Mouse (Mus musculus) CH12.LX (cell line): Measurements from ENCODE around the gene 4933414I15Rik. TPM values are rescaled to one million over a fixed set of nuclear protein-coding genes. Genes with fewer than 3 reads are reported as not detected.
A peak's percentile ranks its signal among the peaks of the same experiment; 100 is the strongest.

ENCODE experiments used
- DNase-seq: peaks from one replicate; pipeline ENCODE4 v3.0.0-alpha.2; 2013; ENCODE audit errors: extremely low read depth
- H3K27ac ChIP-seq: 2 replicates; pipeline ENCODE4 v1.5.1; 2012; ENCODE audit warnings: low read depth, mild to moderate bottlenecking, control low read depth, moderate library complexity; ENCODE audit not compliant: insufficient read depth
- H3K27me3 ChIP-seq: replicated peaks from 2 replicates; pipeline ENCODE3; 2012; ENCODE audit warnings: inconsistent platforms
- H3K36me3 ChIP-seq, 2 experiments: replicated peaks in 1 of 2; 2 replicates each; pipeline versions ENCODE3 to v1.6.1; 2012; ENCODE audit warnings: inconsistent platforms in 1 of 2, low read length in 1 of 2, mild to moderate bottlenecking in 1 of 2, mixed read lengths in 1 of 2, moderate library complexity in 1 of 2; ENCODE audit not compliant: control insufficient read depth in 1 of 2, insufficient read depth in 1 of 2
- H3K4me1 ChIP-seq, 2 experiments: 2 replicates each; pipeline ENCODE4 v1.6.1; 2012; ENCODE audit warnings: inconsistent platforms in 1 of 2, moderate library complexity in 1 of 2; ENCODE audit not compliant: insufficient read depth in 2 of 2, control insufficient read depth in 1 of 2
- H3K4me2 ChIP-seq: 2 replicates; pipeline ENCODE4 v1.6.1; 2012; ENCODE audit warnings: low read depth, mild to moderate bottlenecking, control low read depth; ENCODE audit not compliant: poor library complexity, insufficient read depth, severe bottlenecking
- H3K4me3 ChIP-seq, 3 experiments: fragments of 150-350 bp in 1 of 3; sonication (generic) in 1 of 3; replicated peaks in 1 of 3; 2 replicates each; pipeline versions ENCODE3 to v1.5.1; 2011 to 2012; ENCODE audit warnings: low read depth in 2 of 3, low read length in 2 of 3, mild to moderate bottlenecking in 2 of 3, moderate library complexity in 2 of 3, control low read depth in 1 of 3, improper control_type of control experiment in 1 of 3, inconsistent platforms in 1 of 3, mixed read lengths in 1 of 3; ENCODE audit not compliant: poor library complexity in 1 of 3
- H3K79me2 ChIP-seq: replicated peaks from 2 replicates; pipeline ENCODE4 v1.6.1; 2012; ENCODE audit warnings: mild to moderate bottlenecking, moderate library complexity; ENCODE audit not compliant: control insufficient read depth, poor library complexity, insufficient read depth, severe bottlenecking; ENCODE audit errors: extremely low read depth
- H3K9ac ChIP-seq: 2 replicates; pipeline ENCODE4 v1.6.1; 2012; ENCODE audit warnings: low read depth, mild to moderate bottlenecking, control low read depth, moderate library complexity; ENCODE audit not compliant: insufficient read depth
- H3K9me3 ChIP-seq: replicated peaks from 2 replicates; pipeline ENCODE3; 2012; ENCODE audit warnings: low read length, inconsistent platforms, mixed read lengths
- BHLHE40 ChIP-seq: IDR thresholded peaks from 2 replicates; pipeline ENCODE4 v1.6.1; 2011; ENCODE audit warnings: mild to moderate bottlenecking, low read depth, low read length, improper control_type of control experiment
- CHD2 ChIP-seq: IDR thresholded peaks from 2 replicates; pipeline ENCODE4 v1.6.1; 2011; ENCODE audit warnings: low read length, improper control_type of control experiment
- CTCF ChIP-seq, 2 experiments: IDR thresholded peaks in 1 of 2; conservative IDR thresholded peaks in 1 of 2; 2 replicates each; pipeline ENCODE4 v1.5.1; 2011 to 2012; ENCODE audit warnings: low read depth in 2 of 2, low read length in 2 of 2, improper control_type of control experiment in 1 of 2, inconsistent platforms in 1 of 2, mild to moderate bottlenecking in 1 of 2, moderate library complexity in 1 of 2
- E2F4 ChIP-seq: IDR thresholded peaks from 2 replicates; pipeline ENCODE4 v1.6.1; 2011; ENCODE audit warnings: low read depth, low read length, improper control_type of control experiment; ENCODE audit not compliant: insufficient replicate concordance
- ELF1 ChIP-seq: IDR thresholded peaks from 2 replicates; pipeline ENCODE4 v1.6.1; 2014; ENCODE audit warnings: low read depth, mild to moderate bottlenecking, inconsistent platforms, low read length, improper control_type of control experiment
- EP300 ChIP-seq: IDR thresholded peaks from 2 replicates; pipeline ENCODE4 v1.6.1; 2011; ENCODE audit warnings: low read length, improper control_type of control experiment
- GABPA ChIP-seq: IDR thresholded peaks from 2 replicates; pipeline ENCODE4 v1.6.1; 2012; ENCODE audit warnings: low read depth, low read length, improper control_type of control experiment, inconsistent platforms; ENCODE audit not compliant: insufficient replicate concordance
- KAT2A ChIP-seq: IDR thresholded peaks from 2 replicates; pipeline ENCODE4 v1.6.1; 2012; ENCODE audit warnings: low read length, improper control_type of control experiment, inconsistent platforms; ENCODE audit not compliant: insufficient replicate concordance
- MAFK ChIP-seq: IDR thresholded peaks from 2 replicates; pipeline ENCODE4 v1.6.1; 2011; ENCODE audit warnings: low read length, improper control_type of control experiment; ENCODE audit not compliant: insufficient replicate concordance
- MAX ChIP-seq: IDR thresholded peaks from 2 replicates; pipeline ENCODE4 v1.6.1; 2011; ENCODE audit warnings: low read length, improper control_type of control experiment
- MEF2A ChIP-seq: IDR thresholded peaks from 2 replicates; pipeline ENCODE4 v1.6.1; 2014; ENCODE audit warnings: low read depth, mild to moderate bottlenecking, inconsistent platforms, low read length, improper control_type of control experiment, borderline replicate concordance
- MXI1 ChIP-seq: IDR thresholded peaks from 2 replicates; pipeline ENCODE4 v1.6.1; 2011; ENCODE audit warnings: mild to moderate bottlenecking, low read depth, low read length, improper control_type of control experiment
- NELFE ChIP-seq: IDR thresholded peaks from 2 replicates; pipeline ENCODE4 v1.6.1; 2011; ENCODE audit warnings: low read depth, low read length, improper control_type of control experiment
- NRF1 ChIP-seq: IDR thresholded peaks from 2 replicates; pipeline ENCODE4 v1.6.1; 2014; ENCODE audit warnings: low read depth, mild to moderate bottlenecking, inconsistent platforms, low read length, improper control_type of control experiment, moderate library complexity
- PAX5 ChIP-seq: IDR thresholded peaks from 2 replicates; pipeline ENCODE4 v1.6.1; 2012; ENCODE audit warnings: low read length, inconsistent platforms, mixed read lengths
- POLR2AphosphoS2 ChIP-seq: IDR thresholded peaks from 2 replicates; pipeline ENCODE4 v1.6.1; 2011; ENCODE audit warnings: low read depth, low read length, improper control_type of control experiment
- RAD21 ChIP-seq: IDR thresholded peaks from 2 replicates; pipeline ENCODE4 v1.6.1; 2011; ENCODE audit warnings: low read depth, mild to moderate bottlenecking, low read length, improper control_type of control experiment, moderate library complexity
- RCOR1 ChIP-seq: conservative IDR thresholded peaks from 2 replicates; pipeline ENCODE4 v1.6.1; 2012; ENCODE audit warnings: low read depth, mild to moderate bottlenecking, inconsistent platforms, low read length, improper control_type of control experiment
- SIN3A ChIP-seq: IDR thresholded peaks from 2 replicates; pipeline ENCODE4 v1.6.1; 2012; ENCODE audit warnings: low read length, improper control_type of control experiment, inconsistent platforms
- SMC3 ChIP-seq: IDR thresholded peaks from 2 replicates; pipeline ENCODE4 v1.6.1; 2011; ENCODE audit warnings: low read depth, low read length, improper control_type of control experiment
- TCF12 ChIP-seq: IDR thresholded peaks from 2 replicates; pipeline ENCODE4 v1.6.1; 2014; ENCODE audit warnings: low read depth, mild to moderate bottlenecking, inconsistent platforms, low read length, improper control_type of control experiment
- USF2 ChIP-seq: conservative IDR thresholded peaks from 2 replicates; pipeline ENCODE4 v1.6.1; 2011; ENCODE audit warnings: low read depth, low read length, improper control_type of control experiment
- ZC3H11A ChIP-seq: IDR thresholded peaks from 2 replicates; pipeline ENCODE4 v1.6.1; 2012; ENCODE audit warnings: low read depth, mild to moderate bottlenecking, inconsistent platforms, low read length, improper control_type of control experiment
- ZNF384 ChIP-seq: IDR thresholded peaks from 2 replicates; pipeline ENCODE4 v1.6.1; 2012; ENCODE audit warnings: low read depth, low read length, improper control_type of control experiment, inconsistent platforms
- dilution Hi-C: fragments of 300-500 bp; cut with MboI; formaldehyde crosslinking; loops from 2 replicates; pipeline ENCODE4 v1.14.3; 2020; ENCODE audit warnings: low sequenced_read_pairs; ENCODE audit not compliant: extremely low pct_unique_long_range_greater_than_20kb, extremely low pct_ligation_motif_present
- in situ Hi-C: fragments of 300-500 bp; cut with MboI; formaldehyde crosslinking; loops from 3 replicates; pipeline ENCODE4 v1.14.3; 2019; ENCODE audit warnings: low sequenced_read_pairs, low pct_ligation_motif_present, low pct_unique_long_range_greater_than_20kb, mixed read lengths
- polyA plus RNA-seq: library from polyadenylated mRNA; unstranded; fragments of >175 nt; gene quantifications from 2 replicates; pipeline ENCODE4 v1.2.1, GENCODE M21; 2012; ENCODE audit warnings: low read depth; ENCODE audit not compliant: insufficient read length
- total RNA-seq, 2 experiments: library from RNA; depleted of rRNA; stranded (reverse); fragments of 300-350 nt in 1 of 2; fragments of >200 nt in 1 of 2; gene quantifications; 2 replicates each; pipeline ENCODE4 v1.2.3; 2012 to 2014

Gene 4933414I15Rik
- total and polyA plus RNA-seq, 3 experiments, result not detected

GRCm38 (mm10) chr11:50942386-50942785 lies 1.2 kb downstream of the 4933414I15Rik start:
- dilution Hi-C loops, result no loop called here
- Histone ChIP-seq H3K27me3 (peaks cover 62% of the 10 kb centered on the region), H3K27ac (no peak overlapping the region), H3K9me3 (peaks cover 6% of the 10 kb centered on the region), H3K36me3 (no peaks in the 10 kb centered on the region), H3K79me2 (no peaks in the 10 kb centered on the region; the same call in 1 of the 2 replicates), H3K4me1 (no peaks in the 10 kb centered on the region), H3K9ac (no peak overlapping the region), H3K4me3 (no peak overlapping the region), H3K4me2 (no peak overlapping the region)
- TF ChIP-seq GABPA, result no peak
- no peak for TF ChIP-seq MEF2A
- TF ChIP-seq RCOR1, result no peak
- TF ChIP-seq USF2, result no peak
- no peak for TF ChIP-seq EP300
- TF ChIP-seq TCF12, result no peak
- TF ChIP-seq MAFK, result no peak
- TF ChIP-seq MXI1, result no peak
- no peak for TF ChIP-seq ELF1
- no peak for TF ChIP-seq MAX
- no peak for TF ChIP-seq ZNF384
- TF ChIP-seq NELFE, result no peak
- no peak for TF ChIP-seq NRF1
- no peak for TF ChIP-seq POLR2AphosphoS2
- no peak for TF ChIP-seq PAX5
- TF ChIP-seq KAT2A, result no peak
- no peak for TF ChIP-seq CHD2
- TF ChIP-seq BHLHE40, result no peak
- DNase-seq, result no peak
- in situ Hi-C loops, result loop anchor here (25.0 kb wide), 1 partner anchor 595 kb away; no protein-coding TSS in a partner anchor

- Histone ChIP-seq H3K27ac (no peak overlapping the region), H3K79me2 (no peaks in the 10 kb centered on the region; the same call in 1 of the 2 replicates), H3K9ac (no peak overlapping the region), H3K4me2 (no peak overlapping the region), H3K9me3 (peaks cover 6% of the 10 kb centered on the region), H3K4me1 (no peaks in the 10 kb centered on the region), H3K4me3 (no peak overlapping the region), H3K36me3 (no peaks in the 10 kb centered on the region), H3K27me3 (peaks cover 68% of the 10 kb centered on the region)
- TF ChIP-seq GABPA (no peak), RAD21 (peak; percentile 93), KAT2A (no peak), NELFE (peak; percentile 43; the same call in 1 of the 2 replicates), ZC3H11A (peak; percentile 41), ELF1 (peak; percentile 50; the same call in 1 of the 2 replicates), E2F4 (peak; percentile 37; the same call in 1 of the 2 replicates), MXI1 (no peak), CTCF (conservative IDR thresholded peaks at IDR 0.05 in 1 of 2, IDR thresholded peaks at IDR 0.05 in 1 of 2; ENCODE audit: low read depth in 2 of 2, low read length in 2 of 2) (peak; percentile 96 to 100), SIN3A (no peak), TCF12 (no peak), SMC3 (peak; percentile 91)
- dilution Hi-C loops (no loop called here), in situ Hi-C loops (loop anchor here (25.0 kb wide), 1 partner anchor 598 kb away; no protein-coding TSS in a partner anchor)
- DNase-seq, result peak; percentile 52
These were observed 3.8 kb downstream of the 4933414I15Rik start for GRCm38 (mm10) chr11:50939621-50940366.
